Mouse (Mus musculus): Measurements from ENCODE around the gene Cdv3.
"Not testable (repeated sequence)": the region's sequence is repeated elsewhere in the genome, so short reads cannot be mapped to it uniquely, and the experiment has no call there.

The Cdv3 gene

DNA sequence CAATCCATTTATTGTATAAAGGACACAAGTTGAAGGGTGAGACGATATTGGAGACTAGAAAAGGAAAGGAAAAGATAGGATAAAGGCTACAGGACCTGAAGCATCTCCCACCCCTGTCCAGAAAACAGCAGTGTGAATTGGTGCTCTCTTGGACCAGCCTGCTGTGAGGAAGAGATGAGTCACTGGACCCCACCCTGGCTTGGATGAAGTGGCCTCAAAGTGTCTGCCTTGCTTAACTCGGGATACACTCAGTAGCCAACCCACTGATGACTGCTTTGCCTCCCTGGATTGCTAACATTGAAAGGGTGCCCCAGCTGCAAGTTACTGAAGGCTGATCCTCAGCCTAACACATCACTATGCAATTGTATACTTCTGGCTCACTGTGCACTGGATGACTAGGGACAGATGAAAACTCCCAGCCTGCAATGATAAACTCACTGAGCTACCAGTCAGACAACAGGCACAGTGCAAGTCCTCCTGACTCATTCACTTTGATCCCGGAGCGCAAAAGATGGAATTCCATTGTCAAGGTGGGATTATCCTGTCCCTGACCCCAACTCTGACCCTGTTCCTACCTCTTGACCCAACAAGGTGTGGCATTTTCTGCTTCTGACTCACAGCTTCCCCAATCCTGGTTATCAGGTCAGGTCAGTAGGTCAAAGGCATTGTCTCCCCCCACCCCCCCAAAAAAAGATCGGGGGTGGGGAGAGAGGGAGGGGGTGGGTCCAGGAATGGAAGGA lies 6.8 kb upstream of the Cdv3 start:
- DNase-seq (ENCODE audit: low read depth): no peak

DNA sequence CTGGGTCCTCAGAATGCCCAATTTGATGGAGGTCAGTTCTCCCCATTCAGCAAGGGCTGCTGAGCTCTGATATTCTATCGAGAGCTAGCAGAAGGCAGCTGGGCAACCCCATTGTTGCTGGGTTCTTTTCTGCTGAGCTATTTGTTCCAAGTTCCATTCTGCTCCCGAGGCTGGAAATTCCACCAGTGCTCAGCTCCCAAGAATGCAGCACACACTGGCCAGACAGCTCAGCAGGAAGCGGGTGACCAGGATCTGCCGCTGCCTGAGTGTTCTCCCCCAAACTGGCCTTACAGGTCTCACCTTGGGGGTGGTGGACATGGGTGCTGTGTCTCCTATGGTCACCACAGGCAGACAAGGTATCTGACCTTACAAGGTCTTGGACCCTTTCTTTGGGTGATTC lies 4.3 kb upstream of the Cdv3 start:
- no peak for DNase-seq (ENCODE audit: low read depth)

DNA sequence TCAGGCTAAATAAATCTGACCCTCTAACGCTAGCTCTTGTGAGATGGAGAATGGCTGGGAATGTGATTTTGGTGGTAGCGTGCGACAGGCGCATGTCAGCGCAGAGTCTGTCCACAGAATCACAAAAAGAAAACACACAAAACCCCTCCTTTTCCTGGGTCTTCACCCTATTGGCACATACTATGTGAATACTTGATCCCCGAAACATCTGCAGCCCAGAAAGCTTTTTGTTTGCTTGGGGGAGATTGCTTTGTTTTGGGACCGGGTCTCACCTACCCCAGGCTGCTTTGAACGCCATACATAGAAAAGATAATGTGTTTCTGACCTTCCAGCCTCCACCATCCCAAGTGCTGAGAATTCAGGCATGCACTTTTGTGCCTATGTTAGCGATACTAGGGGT lies 716 bp upstream of the Cdv3 start:
- no peak for DNase-seq (ENCODE audit: low read depth)

DNA sequence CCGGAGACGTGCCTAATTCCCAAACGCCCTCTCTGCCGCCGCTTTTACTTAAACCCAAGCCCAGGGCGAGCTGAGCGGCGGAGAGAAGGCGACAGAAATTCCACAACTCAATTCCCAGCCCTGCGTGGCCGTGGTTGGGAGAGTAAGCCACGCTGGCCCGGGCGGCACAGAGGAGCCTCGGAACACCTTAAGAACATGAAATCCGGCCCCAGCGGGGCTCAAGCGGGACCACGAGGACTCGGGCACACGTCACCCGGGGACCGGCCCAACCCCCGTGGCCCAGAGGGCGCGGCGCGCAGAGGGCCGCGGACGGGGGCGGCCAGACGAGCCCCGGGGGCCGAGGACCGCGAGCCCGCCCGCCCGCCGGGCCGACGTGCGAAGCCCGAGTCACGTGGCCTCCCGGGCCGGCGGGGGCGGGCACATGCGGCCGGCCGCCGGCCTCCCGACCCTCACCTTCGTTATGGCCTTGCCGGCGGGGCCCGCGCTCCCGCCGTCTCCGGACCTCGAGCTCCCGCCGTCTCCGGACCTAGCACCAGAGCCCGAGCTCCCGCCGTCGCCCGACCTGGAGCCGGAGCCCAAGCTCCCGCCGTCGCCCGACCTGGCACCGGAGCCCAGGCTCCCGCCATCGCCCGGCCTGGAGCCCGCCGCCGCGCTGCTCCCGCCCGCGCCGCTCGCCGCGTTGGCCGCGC lies 895 bp downstream of the Cdv3 start:
- DNase-seq (ENCODE audit: low read depth): peak; percentile 73

DNA sequence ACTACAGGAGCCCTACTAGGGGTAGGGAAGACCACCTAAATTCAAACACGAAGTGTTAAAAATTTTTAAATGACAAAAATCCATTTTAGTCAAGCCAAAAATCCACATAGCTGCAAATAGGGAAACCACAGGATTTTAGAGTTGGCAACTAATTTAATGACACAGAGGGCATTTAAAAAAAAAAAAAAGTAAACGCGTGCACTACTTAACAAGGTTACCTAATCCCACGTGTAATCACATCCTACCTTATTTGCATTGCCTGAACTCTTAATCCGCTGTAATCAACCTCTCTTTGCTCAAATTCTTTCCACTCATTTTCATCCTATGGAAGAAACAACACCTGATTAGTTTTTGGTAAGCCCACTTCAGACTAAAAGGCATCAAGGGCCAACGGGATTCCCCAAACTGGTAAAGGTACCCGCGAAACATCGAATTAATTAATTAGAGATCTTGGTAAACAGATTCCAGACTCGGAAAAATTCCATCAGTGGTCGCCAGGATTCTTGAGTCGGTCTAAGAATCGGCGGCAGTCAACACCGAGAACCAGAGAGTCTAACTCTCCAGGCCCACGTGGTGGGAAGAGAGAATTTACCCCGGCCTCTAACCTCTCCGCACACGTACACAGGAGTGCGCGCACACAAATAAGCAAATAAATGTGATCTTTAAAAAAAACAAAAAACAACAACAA lies 1.8 kb downstream of the Cdv3 start:
- peak; percentile 60 for DNase-seq (ENCODE audit: low read depth)

DNA sequence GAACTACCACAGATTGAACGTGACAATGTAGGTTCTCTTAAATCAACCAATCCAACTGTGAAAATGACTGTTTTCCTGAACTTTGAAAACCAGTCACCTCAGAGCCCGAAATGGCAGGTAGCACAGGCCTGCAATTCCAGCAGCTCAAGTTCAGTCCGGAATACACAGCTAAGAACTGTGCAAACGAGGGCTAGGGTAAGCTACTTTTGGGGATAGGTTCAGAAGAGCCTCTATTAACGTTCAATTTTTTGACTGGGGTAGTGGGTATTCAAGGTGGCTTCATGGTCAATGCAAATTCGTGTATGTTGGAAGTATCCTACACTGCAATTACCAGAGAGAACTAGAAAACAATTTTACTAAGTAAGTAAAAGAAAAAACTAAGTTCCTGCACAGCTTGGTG lies 2.6 kb downstream of the Cdv3 start:
- DNase-seq (ENCODE audit: low read depth): peak; percentile 18

DNA sequence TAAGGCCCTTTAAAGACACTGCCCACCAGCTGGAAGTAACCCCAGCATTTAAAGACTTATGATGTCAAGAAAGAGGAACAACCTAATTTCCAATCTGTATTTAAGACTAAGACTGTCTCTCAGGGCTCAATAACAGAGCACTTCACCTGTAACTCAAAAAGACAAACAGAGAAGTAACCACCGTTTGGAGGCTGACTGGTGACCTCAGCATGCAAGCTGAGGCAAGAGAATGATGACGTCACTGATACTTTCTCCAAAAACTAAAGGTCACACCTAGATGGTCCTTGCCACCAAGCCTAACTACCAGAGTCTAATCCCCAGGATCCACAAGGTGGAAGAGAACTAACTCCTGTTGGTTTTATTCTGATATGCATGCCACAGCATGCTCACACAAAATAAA lies 5.0 kb downstream of the Cdv3 start:
- no peak for DNase-seq (ENCODE audit: low read depth)

DNA sequence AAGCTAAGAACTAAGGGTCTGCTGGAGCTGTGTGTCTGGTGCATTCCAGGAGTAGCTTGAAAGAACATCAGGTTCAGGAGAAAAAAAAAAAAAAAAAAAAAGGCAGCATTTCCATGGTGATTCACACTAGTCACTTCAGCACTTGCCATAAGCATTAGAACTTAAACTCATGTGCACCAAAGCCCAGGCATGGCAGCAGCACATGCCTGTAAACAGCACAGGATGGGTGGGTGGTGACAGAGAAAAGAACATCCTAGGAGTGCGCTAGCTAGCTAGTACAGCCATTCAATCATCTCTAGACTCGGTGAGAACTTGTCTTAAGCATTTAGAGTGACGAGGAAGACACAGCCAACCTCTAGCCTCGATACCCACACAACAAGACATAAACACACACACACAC lies 7.1 kb downstream of the Cdv3 start:
- no peak for DNase-seq (ENCODE audit: low read depth)

DNA sequence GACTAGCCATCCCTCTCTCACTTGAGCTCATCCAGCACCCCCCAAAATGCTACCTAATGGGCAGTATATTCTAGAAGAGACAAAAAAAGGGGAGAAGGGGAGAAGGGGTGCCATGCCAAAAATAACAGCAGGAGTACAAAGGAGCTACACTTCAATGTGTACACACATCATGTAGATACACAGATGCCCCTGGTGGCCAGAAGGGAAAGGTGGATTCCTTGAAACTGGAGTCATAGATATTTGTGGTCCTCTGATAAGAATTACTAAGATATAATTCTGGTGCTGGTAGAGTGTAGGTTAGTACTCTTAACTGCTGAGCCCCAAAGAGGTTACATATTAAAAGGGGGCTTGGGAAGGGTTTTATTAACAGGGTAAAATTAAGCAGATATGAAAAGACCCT lies 7.7 kb downstream of the Cdv3 start:
- DNase-seq (ENCODE audit: low read depth): peak; percentile 36

DNA sequence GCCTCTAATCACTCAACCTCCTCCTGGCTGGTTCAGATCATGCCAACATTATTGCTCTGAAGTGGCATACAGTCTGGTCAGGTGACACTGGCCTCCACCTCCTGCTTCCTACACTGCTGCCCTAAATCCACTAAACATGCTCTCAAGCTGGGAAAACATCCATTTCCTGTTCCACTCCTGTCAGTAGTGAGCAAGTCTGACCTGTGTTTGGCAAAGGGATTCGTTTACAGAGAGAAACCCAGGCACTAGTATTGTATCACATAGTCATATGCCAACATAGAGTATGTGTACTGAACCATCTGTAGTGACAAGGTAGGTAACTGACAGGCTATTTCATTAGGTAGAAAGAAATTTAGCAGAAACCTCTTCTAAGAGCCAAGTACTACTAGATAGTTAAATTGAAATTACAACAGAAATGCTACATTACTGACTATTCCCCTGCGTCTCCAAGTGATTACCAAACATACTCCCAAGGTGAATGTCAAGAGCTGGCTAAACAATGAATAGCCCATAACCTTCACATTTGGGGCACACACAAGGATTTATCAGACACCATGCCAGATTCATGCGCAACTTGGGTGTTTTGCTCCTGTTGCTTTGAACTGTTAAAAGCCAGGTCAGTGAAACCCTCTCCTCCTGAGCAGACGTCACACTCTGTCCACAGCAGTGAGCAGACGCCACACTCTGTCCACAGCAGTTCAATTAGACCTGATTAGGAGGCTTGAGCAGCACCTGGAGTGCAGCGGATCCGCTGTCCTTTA lies 12.0 kb downstream of the Cdv3 start:
- DNase-seq (ENCODE audit: low read depth): not testable (repeated sequence)

DNA sequence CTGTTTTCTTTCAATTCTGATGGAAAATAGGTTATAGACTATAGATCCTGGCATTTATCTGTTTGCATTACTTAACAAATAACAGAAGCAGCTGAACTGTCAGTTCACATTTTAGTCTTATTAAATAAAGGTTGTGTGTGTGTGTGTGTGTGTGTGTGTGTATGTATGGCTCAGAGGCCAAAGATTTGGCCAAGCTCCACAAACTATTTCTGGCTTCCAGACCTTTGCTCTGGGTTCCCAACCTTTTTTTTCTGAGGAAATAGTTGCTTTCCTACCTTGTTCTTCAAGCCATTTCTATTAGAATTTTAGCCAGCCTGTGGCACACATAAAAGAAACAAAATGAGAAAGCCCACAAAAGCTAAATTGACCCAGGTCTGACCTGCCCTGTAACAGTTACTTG lies 16.8 kb downstream of the Cdv3 start:
- DNase-seq (ENCODE audit: low read depth): no peak

DNA sequence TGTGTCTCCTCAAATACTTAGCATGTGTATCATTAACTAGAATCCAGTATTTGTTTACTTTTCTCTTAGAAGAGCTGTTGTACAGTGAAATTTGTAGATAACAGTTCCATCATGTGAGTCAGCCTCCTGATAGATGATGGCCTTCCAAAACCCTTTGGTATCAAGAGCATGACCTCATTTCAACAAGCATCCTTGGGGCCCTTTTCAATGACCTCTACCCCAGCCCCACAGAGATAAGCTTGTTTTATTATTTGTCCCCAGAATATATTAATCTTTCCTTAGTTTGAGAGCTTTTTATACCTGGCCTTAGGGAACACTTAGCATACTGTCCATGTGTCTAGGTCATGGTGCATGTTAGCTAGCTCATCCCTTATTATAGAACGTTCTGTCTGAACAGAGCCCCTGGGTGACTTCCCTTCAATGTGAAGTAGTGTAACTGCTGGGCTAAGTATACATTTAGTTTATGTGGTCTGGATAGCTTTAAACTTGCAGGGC lies 17.6 kb downstream of the Cdv3 start:
- no peak for DNase-seq (ENCODE audit: low read depth)

DNA sequence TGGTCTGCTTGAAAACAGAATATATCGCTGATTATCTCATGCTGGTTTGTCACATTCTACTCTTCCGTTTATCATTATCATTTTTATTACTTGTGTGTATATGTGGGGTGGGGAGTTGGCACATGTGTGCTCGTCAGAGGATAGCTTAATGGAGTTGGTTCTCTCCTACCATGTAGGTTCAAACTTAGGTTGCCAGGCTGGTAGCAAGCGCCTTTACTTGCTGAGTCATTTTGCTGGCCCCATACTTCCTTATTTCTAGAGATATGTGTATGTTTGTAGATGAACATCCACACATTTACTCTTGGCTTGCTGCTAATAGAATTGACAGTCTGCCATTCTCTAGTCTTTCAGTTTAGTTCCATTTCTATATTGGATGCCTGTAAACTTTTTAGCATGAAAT lies 18.6 kb downstream of the Cdv3 start:
- DNase-seq (ENCODE audit: low read depth): no peak

DNA sequence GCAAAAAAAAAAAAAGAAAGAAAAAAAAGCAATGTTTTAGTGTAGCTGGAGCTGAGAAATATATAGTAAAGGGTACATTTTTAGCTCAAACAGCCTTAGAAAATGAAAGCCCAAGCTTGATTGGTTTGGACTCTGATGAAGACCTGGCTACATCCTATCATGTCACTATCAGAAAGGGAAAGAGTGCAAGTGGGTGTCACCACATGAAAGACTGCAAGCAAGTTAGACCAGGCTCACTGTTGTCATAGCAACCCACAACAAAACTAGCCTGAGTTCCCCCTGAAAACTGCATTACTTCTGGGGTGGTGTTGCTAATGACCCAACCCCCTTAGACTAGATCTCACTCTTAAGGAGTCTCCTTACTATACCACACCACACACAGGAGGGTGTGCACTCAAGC lies 28.7 kb downstream of the Cdv3 start:
- DNase-seq (ENCODE audit: low read depth): peak; percentile 29

DNA sequence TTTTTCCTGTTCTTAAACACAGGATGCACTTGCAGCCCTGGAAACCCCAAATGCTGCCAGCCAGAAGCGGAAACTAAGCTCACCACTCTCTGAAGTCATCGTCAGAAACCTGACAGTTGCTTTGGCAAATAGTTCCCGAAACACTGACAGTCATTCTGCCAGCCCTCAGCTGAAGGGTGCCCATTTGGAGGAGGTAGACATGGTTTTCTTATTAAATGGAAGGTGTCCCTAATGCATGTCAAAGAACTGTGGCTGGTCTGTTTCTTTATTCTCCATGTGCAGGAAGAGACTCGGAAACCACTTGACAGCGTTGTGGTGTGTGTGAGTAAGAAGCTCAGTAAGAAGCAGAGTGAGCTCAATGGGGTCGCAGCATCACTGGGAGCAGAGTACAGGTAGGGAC lies 33.0 kb downstream of the Cdv3 start:
- DNase-seq (ENCODE audit: low read depth): no peak

DNA sequence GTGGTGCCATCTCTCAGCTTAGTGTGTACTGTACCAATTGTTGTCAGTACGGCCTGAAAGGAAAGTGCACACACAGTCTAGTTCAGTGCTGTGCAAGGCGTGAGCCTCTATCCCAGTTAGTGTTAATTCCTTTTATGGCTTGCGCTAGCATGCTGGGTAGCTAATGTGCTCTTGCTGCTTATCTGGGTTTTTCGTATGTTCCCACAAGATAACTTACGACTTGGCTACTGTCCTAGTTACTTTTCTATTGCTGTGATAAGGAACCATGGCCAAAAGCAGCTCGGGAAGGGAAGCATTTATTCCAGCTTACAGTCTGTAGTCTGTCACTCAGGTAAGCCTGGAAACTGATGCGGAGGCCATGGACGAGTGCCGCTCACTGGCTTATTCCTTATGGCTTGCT lies 39.2 kb downstream of the Cdv3 start:
- no peak for DNase-seq (ENCODE audit: low read depth)

DNA sequence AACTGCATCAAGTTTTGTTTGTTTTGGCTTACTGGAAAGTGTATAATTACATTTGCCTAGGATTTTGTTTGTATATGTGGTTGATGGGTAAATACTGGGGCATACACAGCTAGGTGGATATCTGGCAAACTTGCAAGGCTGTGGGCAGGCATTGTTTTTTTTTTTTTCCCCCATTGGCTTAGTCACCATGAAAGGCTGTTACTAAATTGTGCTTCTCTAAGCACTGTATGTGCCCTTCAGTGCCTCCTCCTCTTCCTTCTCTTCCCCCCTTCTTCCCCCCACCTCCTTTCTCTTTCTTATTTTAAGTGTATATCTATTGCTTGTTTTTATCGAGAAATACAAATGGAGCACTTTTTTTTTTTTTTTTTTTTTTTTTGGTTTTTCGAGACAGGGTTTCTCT lies 41.0 kb downstream of the Cdv3 start:
- no peak for DNase-seq (ENCODE audit: low read depth)

DNA sequence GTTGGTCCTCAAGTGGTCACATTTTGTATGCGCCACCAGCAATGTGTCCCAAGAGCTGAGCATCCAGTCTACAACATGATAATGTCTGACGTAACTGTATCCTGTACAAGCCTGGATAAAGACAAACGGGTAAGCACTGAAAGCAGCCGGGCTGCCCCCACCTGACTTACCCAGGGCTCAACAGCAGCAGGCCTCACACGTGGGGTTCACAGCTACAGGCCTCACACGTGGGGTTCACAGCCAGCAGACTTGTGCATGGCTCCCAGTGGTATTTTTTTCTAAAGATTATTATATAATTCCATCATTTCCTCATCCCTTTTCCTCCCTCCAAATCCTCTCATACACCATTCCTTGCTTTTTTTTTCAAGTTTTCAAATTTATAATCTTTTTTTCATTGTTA lies 55.8 kb downstream of the Cdv3 start:
- no peak for DNase-seq (ENCODE audit: low read depth)

DNA sequence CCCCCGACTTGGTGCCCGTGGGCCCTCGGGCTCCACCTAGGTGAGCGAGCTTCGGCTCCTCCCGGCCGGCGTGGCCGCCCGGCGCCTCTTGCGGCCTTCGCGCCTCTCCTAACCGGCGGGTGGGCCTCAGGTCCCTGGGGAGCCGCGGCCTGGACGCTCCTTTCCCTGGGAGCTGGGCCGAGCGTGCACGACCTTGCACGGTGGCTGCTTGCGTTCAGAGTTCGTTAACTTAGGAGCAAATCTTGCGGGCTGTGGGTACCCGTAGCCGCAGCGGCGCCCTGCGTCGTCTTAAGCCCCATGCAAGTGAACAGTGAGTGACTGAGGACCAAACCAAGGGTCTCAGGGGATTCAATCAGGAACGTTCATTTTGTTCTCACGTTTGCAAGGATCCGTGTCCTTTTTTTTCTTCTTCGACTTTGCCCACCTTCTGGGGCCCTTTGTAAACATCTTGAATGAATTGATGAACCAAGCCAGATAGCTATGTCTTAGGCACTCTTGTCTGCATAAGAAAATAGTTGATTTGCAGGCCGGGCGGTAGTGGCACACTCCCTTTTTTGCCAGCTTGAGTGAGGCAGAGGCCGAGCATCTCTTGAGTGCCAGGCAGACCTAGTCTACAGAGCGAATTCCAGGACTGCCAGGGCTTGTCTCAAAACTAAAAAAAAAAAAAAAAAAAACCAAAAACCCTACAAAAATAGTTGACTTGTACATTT lies 60.2 kb downstream of the Cdv3 start:
- peak; percentile 72 for DNase-seq (ENCODE audit: low read depth)

DNA sequence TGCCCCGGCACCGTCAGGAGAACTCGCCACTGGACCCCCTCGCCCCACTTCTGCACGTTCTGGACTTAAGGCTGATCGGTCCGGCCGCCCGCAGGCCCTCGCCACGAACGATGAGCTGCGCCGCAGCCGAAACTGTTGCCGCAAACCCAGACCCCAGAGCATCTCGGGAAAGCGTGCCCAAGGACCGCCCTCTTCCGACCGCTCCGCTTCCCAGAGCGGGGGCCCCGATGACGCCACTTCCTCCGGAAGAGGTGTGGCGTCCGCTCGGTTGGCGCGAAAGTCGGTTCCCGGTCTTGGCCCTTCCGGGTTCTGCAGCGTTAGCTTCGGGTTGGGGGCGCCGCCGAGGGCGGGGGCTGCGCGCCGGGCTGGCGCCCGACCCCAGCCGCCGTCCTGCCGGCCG lies 60.7 kb downstream of the Cdv3 start, which contains the start of the genes 1300017J02Rik and Topbp1:
1300017J02Rik (minus strand) TSS at position 156 of the 400 bp plus-strand sequence.
Topbp1 (plus strand) TSS at position 289 of the 400 bp plus-strand sequence.
- peak; percentile 96 for DNase-seq (ENCODE audit: low read depth)
